Mouse (Mus musculus): Measurements from ENCODE around the gene Mt2. TPM values are rescaled to one million over a fixed set of nuclear protein-coding genes. Genes with fewer than 3 reads are reported as not detected.
"Not testable (repeated sequence)": the region's sequence is repeated elsewhere in the genome, so short reads cannot be mapped to it uniquely, and the experiment has no call there.

The Mt2 gene
- total and polyA plus RNA-seq, 3 experiments, result 4.3 to 212 (median 54.4) TPM

- H3K4me1 ChIP-seq (ENCODE audit: control insufficient read depth in 1 of 2, insufficient read depth in 2 of 2), result peaks cover 0 to 5% of the 10 kb centered on the region in 2 experiments; a peak in 2 of 4 replicates
- H3K4me3 ChIP-seq (replicated peaks in 1 of 3; ENCODE audit: low read depth in 2 of 3, low read length in 2 of 3, poor library complexity in 1 of 3), result no peak overlapping the region
- no peak overlapping the region for H3K4me2 ChIP-seq (ENCODE audit: insufficient read depth, low read depth, poor library complexity, severe bottlenecking)
- peaks cover 4% of the 10 kb centered on the region for H3K27me3 ChIP-seq (replicated peaks)
- TF ChIP-seq MAFK (IDR thresholded peaks at IDR 0.05; ENCODE audit: insufficient replicate concordance, low read length), result no peak
- TF ChIP-seq MAX (IDR thresholded peaks at IDR 0.05; ENCODE audit: low read length), result no peak
- no peak for TF ChIP-seq USF1 (IDR thresholded peaks at IDR 0.05; ENCODE audit: low read depth, low read length)
- no peak for TF ChIP-seq ZC3H11A (IDR thresholded peaks at IDR 0.05; ENCODE audit: low read depth, low read length)
- no peak for TF ChIP-seq RAD21 (IDR thresholded peaks at IDR 0.05; ENCODE audit: low read depth, low read length)
- no peak for TF ChIP-seq SMC3 (IDR thresholded peaks at IDR 0.05; ENCODE audit: low read depth, low read length)
- TF ChIP-seq MAZ (IDR thresholded peaks at IDR 0.05; ENCODE audit: low read depth, low read length), result no peak
- no peak for TF ChIP-seq NELFE (IDR thresholded peaks at IDR 0.05; ENCODE audit: low read depth, low read length)
- no peak for TF ChIP-seq CTCF (conservative IDR thresholded peaks at IDR 0.05 in 1 of 2, IDR thresholded peaks at IDR 0.05 in 1 of 2; ENCODE audit: low read depth in 2 of 2, low read length in 2 of 2)
- no peak for TF ChIP-seq GABPA (IDR thresholded peaks at IDR 0.05; ENCODE audit: insufficient replicate concordance, low read depth, low read length)
- no peak for TF ChIP-seq KAT2A (IDR thresholded peaks at IDR 0.05; ENCODE audit: insufficient replicate concordance, low read length)
- no peak for TF ChIP-seq MYC (IDR thresholded peaks at IDR 0.05; ENCODE audit: low read depth, low read length)
- in situ Hi-C loops (cut with MboI; ENCODE audit: low pct_ligation_motif_present, low pct_unique_long_range_greater_than_20kb, low sequenced_read_pairs) (no loop called here), dilution Hi-C loops (cut with MboI; ENCODE audit: extremely low pct_ligation_motif_present, extremely low pct_unique_long_range_greater_than_20kb, low sequenced_read_pairs) (no loop called here)
- no peaks in the 10 kb centered on the region for H3K79me2 ChIP-seq (replicated peaks; ENCODE audit: control insufficient read depth, extremely low read depth, insufficient read depth, poor library complexity, severe bottlenecking)
- no peak overlapping the region for H3K9ac ChIP-seq (ENCODE audit: insufficient read depth, low read depth)
- no peak overlapping the region for H3K27ac ChIP-seq (ENCODE audit: insufficient read depth, low read depth)
- no peak for DNase-seq (ENCODE audit: extremely low read depth)
- H3K9me3 ChIP-seq (replicated peaks; ENCODE audit: low read length), result peaks cover 4% of the 10 kb centered on the region
- H3K36me3 ChIP-seq (replicated peaks in 1 of 2; ENCODE audit: control insufficient read depth in 1 of 2, insufficient read depth in 1 of 2, low read length in 1 of 2), result no peaks in the 10 kb centered on the region
Observed at GRCm38 (mm10) chr8:94132096-94132495, 40.4 kb upstream of the Mt2 start.

- H3K9me3 ChIP-seq (replicated peaks; ENCODE audit: low read length); H3K4me1 ChIP-seq (ENCODE audit: control insufficient read depth in 1 of 2, insufficient read depth in 2 of 2); in situ Hi-C loops (cut with MboI; ENCODE audit: low pct_ligation_motif_present, low pct_unique_long_range_greater_than_20kb, low sequenced_read_pairs); H3K9ac ChIP-seq (ENCODE audit: insufficient read depth, low read depth); H3K36me3 ChIP-seq (replicated peaks in 1 of 2; ENCODE audit: control insufficient read depth in 1 of 2, insufficient read depth in 1 of 2, low read length in 1 of 2); H3K4me2 ChIP-seq (ENCODE audit: insufficient read depth, low read depth, poor library complexity, severe bottlenecking); DNase-seq (ENCODE audit: extremely low read depth); dilution Hi-C loops (cut with MboI; ENCODE audit: extremely low pct_ligation_motif_present, extremely low pct_unique_long_range_greater_than_20kb, low sequenced_read_pairs); H3K27ac ChIP-seq (ENCODE audit: insufficient read depth, low read depth); H3K4me3 ChIP-seq (replicated peaks in 1 of 3; ENCODE audit: low read depth in 2 of 3, low read length in 2 of 3, poor library complexity in 1 of 3); H3K79me2 ChIP-seq (replicated peaks; ENCODE audit: control insufficient read depth, extremely low read depth, insufficient read depth, poor library complexity, severe bottlenecking); H3K27me3 ChIP-seq (replicated peaks): not testable (repeated sequence)
- 0 out of 4 replicates have a peak, but pooled peaks of 1 of the 2 experiments have one; percentile 2 for TF ChIP-seq CTCF (conservative IDR thresholded peaks at IDR 0.05 in 1 of 2, IDR thresholded peaks at IDR 0.05 in 1 of 2; ENCODE audit: low read depth in 2 of 2, low read length in 2 of 2)
- peak; percentile 38; the same call in 1 of the 2 replicates for TF ChIP-seq MAFK (IDR thresholded peaks at IDR 0.05; ENCODE audit: insufficient replicate concordance, low read length)
Observed at GRCm38 (mm10) chr8:94134601-94135000, 37.9 kb upstream of the Mt2 start.

GRCm38 (mm10) chr8:94135556-94135955, 36.9 kb upstream of the Mt2 start:
- no peak for DNase-seq (ENCODE audit: extremely low read depth)
- H3K27me3 ChIP-seq (replicated peaks), result peaks cover 5% of the 10 kb centered on the region
- dilution Hi-C loops (cut with MboI; ENCODE audit: extremely low pct_ligation_motif_present, extremely low pct_unique_long_range_greater_than_20kb, low sequenced_read_pairs), result no loop called here
- H3K79me2 ChIP-seq (replicated peaks; ENCODE audit: control insufficient read depth, extremely low read depth, insufficient read depth, poor library complexity, severe bottlenecking), result no peaks in the 10 kb centered on the region
- H3K4me2 ChIP-seq (ENCODE audit: insufficient read depth, low read depth, poor library complexity, severe bottlenecking), result no peak overlapping the region
- no peak overlapping the region for H3K4me3 ChIP-seq (replicated peaks in 1 of 3; ENCODE audit: low read depth in 2 of 3, low read length in 2 of 3, poor library complexity in 1 of 3)
- H3K9me3 ChIP-seq (replicated peaks; ENCODE audit: low read length), result peaks cover 4% of the 10 kb centered on the region
- H3K27ac ChIP-seq (ENCODE audit: insufficient read depth, low read depth), result no peak overlapping the region
- H3K36me3 ChIP-seq (replicated peaks in 1 of 2; ENCODE audit: control insufficient read depth in 1 of 2, insufficient read depth in 1 of 2, low read length in 1 of 2), result no peaks in the 10 kb centered on the region
- TF ChIP-seq USF1 (IDR thresholded peaks at IDR 0.05; ENCODE audit: low read depth, low read length) (no peak), ZKSCAN1 (IDR thresholded peaks at IDR 0.05; ENCODE audit: borderline replicate concordance, low read depth, low read length) (no peak), GABPA (IDR thresholded peaks at IDR 0.05; ENCODE audit: insufficient replicate concordance, low read depth, low read length) (no peak), POLR2A (IDR thresholded peaks at IDR 0.05; ENCODE audit: low read depth, low read length) (no peak), CHD2 (IDR thresholded peaks at IDR 0.05; ENCODE audit: low read length) (no peak), ELF1 (IDR thresholded peaks at IDR 0.05; ENCODE audit: low read depth, low read length) (no peak), MAZ (IDR thresholded peaks at IDR 0.05; ENCODE audit: low read depth, low read length) (no peak), KAT2A (IDR thresholded peaks at IDR 0.05; ENCODE audit: insufficient replicate concordance, low read length) (no peak), EP300 (IDR thresholded peaks at IDR 0.05; ENCODE audit: low read length) (no peak), MYC (IDR thresholded peaks at IDR 0.05; ENCODE audit: low read depth, low read length) (no peak), JUN (IDR thresholded peaks at IDR 0.05; ENCODE audit: insufficient read depth, low read depth, low read length) (no peak), CHD1 (IDR thresholded peaks at IDR 0.05; ENCODE audit: low read depth, low read length) (no peak), ETS1 (conservative IDR thresholded peaks at IDR 0.05; ENCODE audit: low read depth, low read length) (no peak), SMC3 (IDR thresholded peaks at IDR 0.05; ENCODE audit: low read depth, low read length) (no peak)
- peaks cover 0 to 5% of the 10 kb centered on the region in 2 experiments; a peak in 2 of 4 replicates for H3K4me1 ChIP-seq (ENCODE audit: control insufficient read depth in 1 of 2, insufficient read depth in 2 of 2)
- H3K9ac ChIP-seq (ENCODE audit: insufficient read depth, low read depth), result no peak overlapping the region
- in situ Hi-C loops (cut with MboI; ENCODE audit: low pct_ligation_motif_present, low pct_unique_long_range_greater_than_20kb, low sequenced_read_pairs), result no loop called here
